8 mouse cellular contexts compared by ENCODE assay signal in genomic region chr2:119617841-119618198, GRCm38 (mm10). TPM values are rescaled to one million over a fixed set of nuclear protein-coding genes. Genes with fewer than 3 reads are reported as not detected.
DNase-seq lines count a peak whose midpoint lies in the region; ATAC-seq lines count a peak whose summit lies in the region.

No protein-coding gene starts in this region.

- H3K9me3 ChIP-seq in lung, embryonic 15.5 days: no peaks in the 10 kb centered on the region
- H3K9me3 ChIP-seq in embryonic facial prominence, embryonic 13.5 days: no peaks in the 10 kb centered on the region
- no peaks in the 10 kb centered on the region for H3K9me3 ChIP-seq in neural tube, embryonic 15.5 days (replicated peaks)

- H3K4me2 ChIP-seq in lung, embryonic 15.5 days: peak overlapping the region; percentile 82
- H3K4me2 ChIP-seq in embryonic facial prominence, embryonic 13.5 days: peak overlapping the region; percentile 74
- H3K4me2 ChIP-seq in neural tube, embryonic 15.5 days: peak overlapping the region; percentile 94

- no peaks in the 10 kb centered on the region for H3K27me3 ChIP-seq in lung, embryonic 15.5 days
- H3K27me3 ChIP-seq in embryonic facial prominence, embryonic 13.5 days: no peaks in the 10 kb centered on the region
- no peaks in the 10 kb centered on the region for H3K27me3 ChIP-seq in neural tube, embryonic 15.5 days (replicated peaks)

- no peak for DNase-seq in lung, adult 18-20 months
- peak; percentile 24 for DNase-seq in large intestine, adult 2 months (ENCODE audit: low read depth, low spot score)
- no peak for DNase-seq in left cerebral cortex, postnatal 4 days
- DNase-seq in spleen, postnatal 10 days (ENCODE audit: low spot score in 2 of 2): no peak
- no peak for DNase-seq in layer of hippocampus, postnatal 14 days (ENCODE audit: low spot score in 2 of 2)

- H3K4me1 ChIP-seq in lung, embryonic 15.5 days: peaks cover 36% of the 10 kb centered on the region
- peaks cover 29% of the 10 kb centered on the region for H3K4me1 ChIP-seq in embryonic facial prominence, embryonic 13.5 days
- peaks cover 16% of the 10 kb centered on the region for H3K4me1 ChIP-seq in neural tube, embryonic 15.5 days

- H3K27ac ChIP-seq in lung, embryonic 15.5 days: peak overlapping the region; percentile 66
- H3K27ac ChIP-seq in embryonic facial prominence, embryonic 13.5 days: peak overlapping the region; percentile 72
- no peak overlapping the region for H3K27ac ChIP-seq in neural tube, embryonic 15.5 days (replicated peaks)

- peak overlapping the region; percentile 70 for H3K9ac ChIP-seq in lung, embryonic 15.5 days
- peak overlapping the region; percentile 80 for H3K9ac ChIP-seq in embryonic facial prominence, embryonic 13.5 days
- H3K9ac ChIP-seq in neural tube, embryonic 15.5 days (replicated peaks): peak overlapping the region; percentile 41

- peak overlapping the region; percentile 93 for H3K4me3 ChIP-seq in lung, embryonic 15.5 days
- H3K4me3 ChIP-seq in embryonic facial prominence, embryonic 13.5 days: peak overlapping the region; percentile 74
- H3K4me3 ChIP-seq in neural tube, embryonic 15.5 days (replicated peaks): peak overlapping the region; percentile 67

- ATAC-seq in lung, embryonic 15.5 days (ENCODE audit: borderline replicate concordance, extremely low read depth, low FRiP score, low TSS enrichment): peak; percentile 60
- no peak; the same call in 1 of the 2 replicates for ATAC-seq in embryonic facial prominence, embryonic 13.5 days (ENCODE audit: insufficient number of reproducible peaks, insufficient read depth, low FRiP score, low TSS enrichment, low read depth)
- no peak for ATAC-seq in neural tube, embryonic 15.5 days (ENCODE audit: low FRiP score)

- 0% methylated on average over 12 of the region's 13 CpGs for whole genome bisulfite sequencing in lung, embryonic 15.5 days
- WGBS in embryonic facial prominence, embryonic 13.5 days: under 1% methylated on average over 13 of the region's 13 CpGs
- under 1% methylated on average over 13 of the region's 13 CpGs for WGBS in large intestine, adult 2 months
- under 1% methylated on average over 13 of the region's 13 CpGs for WGBS in neural tube, embryonic 15.5 days

- intact Hi-C loops in left cerebral cortex, postnatal 4 days (cut with DNase I): no loop called here

- H3K36me3 ChIP-seq in lung, embryonic 15.5 days: no peaks in the 10 kb centered on the region
- 0 out of 2 replicates have a peak, but pooled peaks cover 2% of the 10 kb centered on the region for H3K36me3 ChIP-seq in embryonic facial prominence, embryonic 13.5 days
- H3K36me3 ChIP-seq in neural tube, embryonic 15.5 days: no peaks in the 10 kb centered on the region

RNA-seq across cellular contexts. Expression of gene Nusap1, which starts 0.3 kb away (rescaled TPM):
- 81.9 and 85.9 TPM in 2 replicates for polyA plus RNA-seq in lung, embryonic 15.5 days (2015; fragmentation: Nextera tagmentation; extraction: Ambion mirVana)
- 79.5 and 79.7 TPM in 2 replicates for polyA plus RNA-seq in embryonic facial prominence, embryonic 13.5 days (2015; fragmentation: Nextera tagmentation; extraction: Ambion mirVana)
- polyA plus RNA-seq in large intestine, adult 2 months (2012; rRNA removed): 3.6 and 4.2 TPM in 2 replicates
- 8.3 and 22.5 TPM in 2 replicates for polyA plus RNA-seq in neural tube, embryonic 15.5 days (2015; fragmentation: Nextera tagmentation; extraction: Ambion mirVana)
- 1 to 10 TPM; 4.6 to 4.8 TPM for total RNA-seq in left cerebral cortex, postnatal 4 days (2021)
- total RNA-seq in layer of hippocampus, postnatal 14 days (2021): 1 to 10 TPM; 1.1 to 1.8 TPM

RNA-seq across cellular contexts. Expression of gene Oip5, which starts 0.4 kb away (rescaled TPM):
- 27.9 and 29.5 TPM in 2 replicates for polyA plus RNA-seq in lung, embryonic 15.5 days (2015; fragmentation: Nextera tagmentation; extraction: Ambion mirVana)
- 23.0 and 24.6 TPM in 2 replicates for polyA plus RNA-seq in embryonic facial prominence, embryonic 13.5 days (2015; fragmentation: Nextera tagmentation; extraction: Ambion mirVana)
- polyA plus RNA-seq in large intestine, adult 2 months (2012; rRNA removed): 5.0 and 7.2 TPM in 2 replicates
- polyA plus RNA-seq in neural tube, embryonic 15.5 days (2015; fragmentation: Nextera tagmentation; extraction: Ambion mirVana): 4.6 and 9.2 TPM in 2 replicates
- 1 to 10 TPM; 2.4 to 2.8 TPM for total RNA-seq in left cerebral cortex, postnatal 4 days (2021)
- total RNA-seq in layer of hippocampus, postnatal 14 days (2021): 1 to 10 TPM; 1.5 to 1.6 TPM

RNA-seq across cellular contexts. Expression of gene Ndufaf1, which starts 44.8 kb away (rescaled TPM):
- 39.0 and 39.5 TPM in 2 replicates for polyA plus RNA-seq in lung, embryonic 15.5 days (2015; fragmentation: Nextera tagmentation; extraction: Ambion mirVana)
- polyA plus RNA-seq in embryonic facial prominence, embryonic 13.5 days (2015; fragmentation: Nextera tagmentation; extraction: Ambion mirVana): 52.0 and 52.4 TPM in 2 replicates
- 4.8 and 5.2 TPM in 2 replicates for polyA plus RNA-seq in large intestine, adult 2 months (2012; rRNA removed)
- polyA plus RNA-seq in neural tube, embryonic 15.5 days (2015; fragmentation: Nextera tagmentation; extraction: Ambion mirVana): 43.9 and 47.8 TPM in 2 replicates
- 10 to 100 TPM; 22.0 to 25.0 TPM for total RNA-seq in left cerebral cortex, postnatal 4 days (2021)
- 10 to 100 TPM; 29.2 to 30.3 TPM for total RNA-seq in layer of hippocampus, postnatal 14 days (2021)

RNA-seq across cellular contexts. Expression of gene Rtf1, which starts 57.0 kb away (rescaled TPM):
- 31.0 and 33.9 TPM in 2 replicates for polyA plus RNA-seq in lung, embryonic 15.5 days (2015; fragmentation: Nextera tagmentation; extraction: Ambion mirVana)
- polyA plus RNA-seq in embryonic facial prominence, embryonic 13.5 days (2015; fragmentation: Nextera tagmentation; extraction: Ambion mirVana): 69.0 and 74.0 TPM in 2 replicates
- 6.3 and 6.5 TPM in 2 replicates for polyA plus RNA-seq in large intestine, adult 2 months (2012; rRNA removed)
- 53.1 and 58.5 TPM in 2 replicates for polyA plus RNA-seq in neural tube, embryonic 15.5 days (2015; fragmentation: Nextera tagmentation; extraction: Ambion mirVana)
- 10 to 100 TPM; 65.7 to 69.5 TPM for total RNA-seq in left cerebral cortex, postnatal 4 days (2021)
- total RNA-seq in layer of hippocampus, postnatal 14 days (2021): 10 to 100 TPM; 58.0 to 59.9 TPM
